Mouse (Mus musculus) lung, adult 2 months (tissue): Measurements from ENCODE around the gene Ift81. TPM values are rescaled to one million over a fixed set of nuclear protein-coding genes. Genes with fewer than 3 reads are reported as not detected.

ENCODE experiments used
- DNase-seq: peaks from one replicate; pipeline ENCODE4 v3.0.0; 2022
- H3K4me1 ChIP-seq: fragments of 200-500 bp; 2 replicates; pipeline ENCODE4 v1.6.1; 2011; ENCODE audit warnings: low read length; ENCODE audit not compliant: control insufficient read depth, insufficient read depth
- H3K4me3 ChIP-seq: fragments of 200-500 bp; replicated peaks from 2 replicates; pipeline ENCODE3; 2011; ENCODE audit warnings: low read depth, mild to moderate bottlenecking, control low read depth, low read length; ENCODE audit errors: extremely low read depth
- CTCF ChIP-seq: fragments of 200-500 bp; IDR thresholded peaks from 2 replicates; pipeline ENCODE4 v1.5.1; 2011; ENCODE audit warnings: mild to moderate bottlenecking, low read length, control low read depth; ENCODE audit not compliant: insufficient read depth
- POLR2A ChIP-seq: fragments of 200-500 bp; IDR thresholded peaks from 2 replicates; pipeline ENCODE4 v1.6.1; 2011; ENCODE audit warnings: low read depth, mild to moderate bottlenecking, control low read depth, low read length, borderline replicate concordance; ENCODE audit errors: extremely low read depth
- WGBS: fragments of 180-500 bp; shearing (Covaris S2); methylation state at CpG from one replicate; pipeline ENCODE4 v1.1.7; 2018; 5-methylcytosine and 5-hydroxymethylcytosine counted together
- polyA plus RNA-seq: library from polyadenylated mRNA; depleted of rRNA; stranded (reverse); fragments of >200 nt; gene quantifications from 2 replicates; pipeline ENCODE4 v1.2.3, GENCODE M21; 2012

Ift81 gene
- polyA plus RNA-seq, 1 experiment: 6.7 TPM

GRCm38 (mm10) chr5:122635228-122635627 lies 20.9 kb upstream of the Ift81 start:
- WGBS: 79% methylated on average over 8 of the region's 8 CpGs
- TF ChIP-seq CTCF (no peak), POLR2A (no peak)

GRCm38 (mm10) chr5:122627243-122627642 lies 12.9 kb upstream of the Ift81 start:
- 35% methylated on average over 2 of the region's 2 CpGs for WGBS

More at GRCm38 (mm10) chr5:122635228-122635627, 20.9 kb upstream of the Ift81 start:
- Histone ChIP-seq H3K4me1 (no peaks in the 10 kb centered on the region), H3K4me3 (no peak overlapping the region)
- no peak for DNase-seq

GRCm38 (mm10) chr5:122625565-122626252 lies 11.4 kb upstream of the Ift81 start:
- H3K4me1 ChIP-seq: no peaks in the 10 kb centered on the region; the same call in 1 of the 2 replicates
- 86% methylated on average over 14 of the region's 14 CpGs for WGBS
- H3K4me3 ChIP-seq: no peak overlapping the region
- TF ChIP-seq POLR2A: no peak
- no peak for TF ChIP-seq CTCF
- no peak for DNase-seq

More at GRCm38 (mm10) chr5:122627243-122627642, 12.9 kb upstream of the Ift81 start:
- no peaks in the 10 kb centered on the region for H3K4me1 ChIP-seq
- H3K4me3 ChIP-seq: no peak overlapping the region
- DNase-seq: peak; percentile 87
- TF ChIP-seq CTCF (peak; percentile 99), POLR2A (no peak)

DNA sequence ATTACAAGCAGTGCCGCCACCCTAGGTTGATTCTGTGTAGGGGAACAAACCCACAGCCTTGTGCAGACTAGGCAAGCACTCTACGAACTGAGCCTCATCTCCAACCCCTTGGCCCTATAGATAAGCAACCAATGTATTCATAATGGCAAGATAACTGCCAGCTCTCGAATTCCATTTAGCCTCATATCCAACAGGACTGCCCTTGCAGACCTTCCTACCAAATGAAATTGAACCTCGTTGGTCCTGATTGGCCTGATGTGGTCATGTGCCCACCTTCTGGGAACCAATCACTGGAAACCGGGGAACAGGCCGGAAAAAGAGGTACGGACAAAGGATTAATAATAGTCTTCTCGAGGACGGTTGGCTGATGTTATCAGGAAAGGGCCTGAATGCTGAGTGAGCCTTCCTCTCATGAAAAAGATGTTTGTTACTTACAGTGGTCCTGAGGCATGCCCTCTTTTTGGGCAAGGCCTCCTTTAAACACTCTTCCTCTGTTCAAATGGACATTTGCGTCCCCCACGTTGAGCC lies 10.7 kb upstream of the Ift81 start:
- Histone ChIP-seq H3K4me1 (no peaks in the 10 kb centered on the region; the same call in 1 of the 2 replicates), H3K4me3 (no peak overlapping the region)
- WGBS: 86% methylated on average over 11 of the region's 11 CpGs
- TF ChIP-seq POLR2A (no peak), CTCF (no peak)
- DNase-seq: no peak

DNA sequence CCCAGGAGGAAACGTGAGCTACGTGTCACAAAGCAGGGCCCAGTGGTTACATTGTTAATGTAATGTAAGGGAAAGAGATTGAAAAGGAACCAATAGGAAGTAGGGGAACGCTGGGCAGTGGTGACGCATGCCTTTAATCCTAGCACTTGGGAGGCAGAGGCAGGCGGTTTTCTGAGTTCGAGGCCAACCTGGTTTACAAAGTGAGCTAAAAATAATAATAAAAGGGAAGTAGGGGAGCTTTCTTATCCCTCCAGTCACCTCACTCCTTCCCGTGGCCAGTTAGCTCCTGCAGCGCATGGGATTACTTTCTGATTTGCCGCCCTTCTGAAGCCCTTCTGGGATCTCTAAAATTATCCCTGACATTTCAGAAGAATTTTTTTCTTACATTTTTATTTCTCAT lies 9.5 kb upstream of the Ift81 start:
- no peaks in the 10 kb centered on the region; the same call in 1 of the 2 replicates for H3K4me1 ChIP-seq
- DNase-seq: no peak
- WGBS: 74% methylated on average over 9 of the region's 9 CpGs
- TF ChIP-seq POLR2A: no peak
- no peak for TF ChIP-seq CTCF
- no peak overlapping the region for H3K4me3 ChIP-seq

DNA sequence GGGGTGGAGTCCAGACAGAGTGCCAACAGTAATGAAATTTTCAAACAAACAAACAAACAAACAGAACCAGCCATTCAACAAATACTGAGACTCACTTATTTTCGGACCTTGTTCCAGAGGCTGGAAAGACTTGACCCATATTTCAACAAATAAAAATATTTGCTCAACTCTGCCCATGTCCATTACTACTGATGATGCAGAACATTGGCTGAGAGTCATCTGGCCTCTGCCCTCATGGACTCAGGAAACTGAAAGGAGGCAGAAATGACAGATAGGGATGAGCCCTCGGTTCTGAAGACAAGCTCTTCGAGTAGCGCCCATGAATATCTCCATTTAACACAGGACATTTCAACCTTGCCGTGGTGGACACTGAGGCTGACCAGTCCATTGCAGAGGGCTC lies 8.2 kb upstream of the Ift81 start:
- DNase-seq: no peak
- Histone ChIP-seq H3K4me3 (no peak overlapping the region), H3K4me1 (no peaks in the 10 kb centered on the region; the same call in 1 of the 2 replicates)
- TF ChIP-seq CTCF (no peak), POLR2A (no peak)
- 65% methylated on average over 5 of the region's 5 CpGs for WGBS

GRCm38 (mm10) chr5:122621376-122621886 lies 7.1 kb upstream of the Ift81 start:
- DNase-seq: peak; percentile 17
- H3K4me1 ChIP-seq: no peaks in the 10 kb centered on the region; the same call in 1 of the 2 replicates

GRCm38 (mm10) chr5:122619686-122620296 lies 5.5 kb upstream of the Ift81 start:
- no peak overlapping the region for H3K4me3 ChIP-seq
- WGBS: 64% methylated on average over 9 of the region's 9 CpGs

More at GRCm38 (mm10) chr5:122621376-122621886, 7.1 kb upstream of the Ift81 start:
- no peak overlapping the region for H3K4me3 ChIP-seq
- 22% methylated on average over 7 of the region's 7 CpGs for WGBS
- TF ChIP-seq CTCF: no peak
- no peak for TF ChIP-seq POLR2A

GRCm38 (mm10) chr5:122617718-122618117 lies 3.4 kb upstream of the Ift81 start:
- H3K4me1 ChIP-seq: peaks cover 2% of the 10 kb centered on the region
- DNase-seq: no peak
- TF ChIP-seq POLR2A (no peak), CTCF (no peak)
- no peak overlapping the region for H3K4me3 ChIP-seq
- 82% methylated on average over 5 of the region's 5 CpGs for WGBS

More at GRCm38 (mm10) chr5:122619686-122620296, 5.5 kb upstream of the Ift81 start:
- TF ChIP-seq POLR2A: no peak
- no peak for TF ChIP-seq CTCF
- DNase-seq: no peak
- no peaks in the 10 kb centered on the region; the same call in 1 of the 2 replicates for H3K4me1 ChIP-seq
